ENCODE assay signal across 21 mouse cellular contexts in the genomic region with DNA sequence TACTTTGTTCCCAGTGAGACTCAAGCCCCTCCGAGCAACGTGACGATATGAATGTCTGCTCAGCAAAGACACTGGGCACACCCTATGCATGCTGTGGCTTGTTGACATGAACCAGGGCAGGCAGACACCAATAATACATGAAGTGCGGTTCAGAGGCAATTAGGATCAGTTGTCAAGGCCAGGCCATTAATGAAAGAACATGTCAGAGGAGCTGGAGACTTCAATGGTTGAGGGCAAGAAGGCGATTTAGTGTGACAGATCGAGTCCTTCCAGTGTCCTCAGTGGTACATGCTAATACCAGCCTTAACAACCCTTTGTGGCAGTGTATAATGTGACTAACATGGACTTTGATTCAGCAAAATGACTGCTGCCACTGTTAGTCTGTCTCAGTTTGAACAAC.
DNase-seq lines count a peak whose midpoint lies in the region; ATAC-seq and TF ChIP-seq lines count a peak whose summit lies in the region.
"Had no signal": no experiment of that assay in that cellular context is flagged by ENCODE, and none has a peak within 500 bp of the region (broad histone marks: within the 10 kb centered on the region; RNA-seq: fewer than 3 reads in every experiment).

No protein-coding gene starts in this region.

- no peak for DNase-seq in midbrain, embryonic 11.5 days (ENCODE audit: low spot score, missing footprints)
- no peak for DNase-seq in midbrain, embryonic 10.5 days (ENCODE audit: low spot score)
- DNase-seq in embryonic facial prominence, embryonic 10.5 days (ENCODE audit: low spot score), result peak; percentile 48
- peak; percentile 55 for DNase-seq in retina, embryonic 14.5 days (ENCODE audit: low spot score)
- no peak for DNase-seq in urinary bladder, adult 2 months (ENCODE audit: low spot score)
- DNase-seq in gastrocnemius, adult 2 months, result no peak
- DNase-seq: adrenal gland, postnatal 36 days; cerebellum, adult 9-10 months; gastrocnemius, postnatal 25 days; heart, postnatal 10 days; kidney, adult 18-20 months; kidney, postnatal 14 days; right cerebral cortex, postnatal 14 days; thymus, adult 2 months had no signal

- TF ChIP-seq CTCF in gastrocnemius, adult 2 months (IDR thresholded peaks at IDR 0.05), result no peak

- peak; percentile 58; the same call in 1 of the 2 replicates for ATAC-seq in midbrain, embryonic 11.5 days (ENCODE audit: low FRiP score)
- peak; percentile 28; the same call in 1 of the 2 replicates for ATAC-seq in intestine, embryonic 16.5 days
- ATAC-seq: lung, postnatal 0 days; Patski had no signal

- no peak overlapping the region for H3K4me2 ChIP-seq in midbrain, embryonic 11.5 days
- no peak overlapping the region for H3K4me2 ChIP-seq in intestine, embryonic 16.5 days (ENCODE audit: low read depth, low read length)
- H3K4me2 ChIP-seq: limb, embryonic 13.5 days; stomach, embryonic 15.5 days had no signal

- intact Hi-C loops in gastrocnemius, adult 2 months (cut with DNase I), result no loop called here

- no peak overlapping the region for H3K27ac ChIP-seq in midbrain, embryonic 11.5 days (ENCODE audit: low read depth, low read length)
- H3K27ac ChIP-seq in midbrain, embryonic 10.5 days (replicated peaks), result no peak overlapping the region
- 0 out of 2 replicates have a peak overlapping the region, but pooled peaks have one; percentile 19 for H3K27ac ChIP-seq in embryonic facial prominence, embryonic 10.5 days (replicated peaks)
- no peak overlapping the region for H3K27ac ChIP-seq in intestine, embryonic 16.5 days (ENCODE audit: low read length)
- H3K27ac ChIP-seq in gastrocnemius, adult 2 months, result no peak overlapping the region
- H3K27ac ChIP-seq: heart, embryonic 10.5 days; limb, embryonic 13.5 days; liver, embryonic 14.5 days; stomach, embryonic 15.5 days had no signal

- H3K27me3 ChIP-seq in midbrain, embryonic 11.5 days (ENCODE audit: control insufficient read depth, insufficient read depth, low read length), result no peaks in the 10 kb centered on the region
- no peaks in the 10 kb centered on the region for H3K27me3 ChIP-seq in midbrain, embryonic 10.5 days (ENCODE audit: low read depth, poor library complexity, severe bottlenecking)
- no peaks in the 10 kb centered on the region for H3K27me3 ChIP-seq in embryonic facial prominence, embryonic 10.5 days (replicated peaks; ENCODE audit: low read depth, poor library complexity, severe bottlenecking)
- H3K27me3 ChIP-seq in intestine, embryonic 16.5 days (replicated peaks; ENCODE audit: control insufficient read depth, insufficient read depth, low read length), result no peaks in the 10 kb centered on the region
- H3K27me3 ChIP-seq: stomach, embryonic 15.5 days had no signal

- H3K9ac ChIP-seq in midbrain, embryonic 11.5 days (ENCODE audit: low read length), result no peak overlapping the region
- no peak overlapping the region for H3K9ac ChIP-seq in intestine, embryonic 16.5 days (ENCODE audit: low read depth, low read length)
- H3K9ac ChIP-seq: limb, embryonic 13.5 days; liver, embryonic 14.5 days; stomach, embryonic 15.5 days had no signal

- no peaks in the 10 kb centered on the region for H3K36me3 ChIP-seq in midbrain, embryonic 11.5 days (ENCODE audit: control insufficient read depth, insufficient read depth, low read length)
- H3K36me3 ChIP-seq in midbrain, embryonic 10.5 days, result no peaks in the 10 kb centered on the region
- no peaks in the 10 kb centered on the region for H3K36me3 ChIP-seq in embryonic facial prominence, embryonic 10.5 days (replicated peaks)
- H3K36me3 ChIP-seq in intestine, embryonic 16.5 days (ENCODE audit: control insufficient read depth, insufficient read depth, low read length), result no peaks in the 10 kb centered on the region
- H3K36me3 ChIP-seq: heart, embryonic 10.5 days; limb, embryonic 13.5 days; stomach, embryonic 15.5 days had no signal

- no peak overlapping the region for H3K4me3 ChIP-seq in midbrain, embryonic 11.5 days (ENCODE audit: low read depth, low read length)
- H3K4me3 ChIP-seq in midbrain, embryonic 10.5 days, result no peak overlapping the region
- H3K4me3 ChIP-seq in embryonic facial prominence, embryonic 10.5 days, result no peak overlapping the region
- H3K4me3 ChIP-seq in intestine, embryonic 16.5 days (ENCODE audit: low read length), result no peak overlapping the region
- H3K4me3 ChIP-seq in gastrocnemius, adult 2 months, result no peak overlapping the region
- H3K4me3 ChIP-seq: heart, embryonic 10.5 days; limb, embryonic 13.5 days; stomach, embryonic 15.5 days had no signal

- 52% methylated on average over 6 of the region's 6 CpGs for WGBS in midbrain, embryonic 11.5 days
- 69% methylated on average over 6 of the region's 6 CpGs for WGBS in midbrain, embryonic 10.5 days
- WGBS in embryonic facial prominence, embryonic 10.5 days, result 50% methylated on average over 6 of the region's 6 CpGs
- WGBS in intestine, embryonic 16.5 days, result 38% methylated on average over 6 of the region's 6 CpGs

- H3K9me3 ChIP-seq in midbrain, embryonic 11.5 days (ENCODE audit: control insufficient read depth, low read length), result no peaks in the 10 kb centered on the region
- H3K9me3 ChIP-seq in midbrain, embryonic 10.5 days (replicated peaks), result no peaks in the 10 kb centered on the region
- no peaks in the 10 kb centered on the region for H3K9me3 ChIP-seq in embryonic facial prominence, embryonic 10.5 days
- no peaks in the 10 kb centered on the region for H3K9me3 ChIP-seq in intestine, embryonic 16.5 days (ENCODE audit: control insufficient read depth, low read length)
- H3K9me3 ChIP-seq: heart, embryonic 10.5 days; limb, embryonic 13.5 days; stomach, embryonic 15.5 days had no signal

- H3K4me1 ChIP-seq in midbrain, embryonic 11.5 days (ENCODE audit: control insufficient read depth, insufficient read depth, low read length), result no peaks in the 10 kb centered on the region
- H3K4me1 ChIP-seq in midbrain, embryonic 10.5 days, result peaks cover 20% of the 10 kb centered on the region
- peaks cover 26% of the 10 kb centered on the region for H3K4me1 ChIP-seq in embryonic facial prominence, embryonic 10.5 days
- H3K4me1 ChIP-seq in intestine, embryonic 16.5 days (ENCODE audit: control insufficient read depth, insufficient read depth, low read length), result peaks cover 4% of the 10 kb centered on the region; the same call in 1 of the 2 replicates
- H3K4me1 ChIP-seq: heart, embryonic 10.5 days; limb, embryonic 13.5 days; stomach, embryonic 15.5 days had no signal

Comparison
In these comparisons a context has a peak if more than half of its experiments do, and no peak if none do; other contexts are left out.
1. DNase-seq: peak in embryonic facial prominence, embryonic 10.5 days (single experiment) and retina, embryonic 14.5 days (single experiment); none in midbrain, embryonic 11.5 days (single experiment), midbrain, embryonic 10.5 days (single experiment), urinary bladder, adult 2 months (single experiment) and gastrocnemius, adult 2 months (single experiment).